Mouse (Mus musculus) megakaryocyte, embryonic 14.5 days (primary cell): ENCODE results near the gene Hoxb7.

Experiments
- FLI1 ChIP-seq: IDR thresholded peaks from 2 replicates; pipeline ENCODE4 v1.6.1; 2012; ENCODE audit warnings: low read length, inconsistent platforms, mixed read lengths
- GATA1 ChIP-seq: IDR thresholded peaks from 3 replicates; pipeline ENCODE4 v1.6.1; 2012; ENCODE audit warnings: mixed read lengths, low read length, inconsistent platforms, borderline replicate concordance

GRCm38 (mm10) chr11:96321846-96322245, 35.4 kb downstream of the Hoxb7 start:
- TF ChIP-seq GATA1 (no peak), FLI1 (no peak)
